Mouse (Mus musculus): ENCODE results near the gene Vps26b.

The Vps26b gene

GRCm38 (mm10) chr9:26993900-26994299 lies 36.0 kb downstream of the Vps26b start:
- DNase-seq (ENCODE audit: low read depth, low spot score) = no peak

- no peak for DNase-seq (ENCODE audit: low read depth, low spot score)
Observed at GRCm38 (mm10) chr9:26993118-26993517, 36.7 kb downstream of the Vps26b start.

DNA sequence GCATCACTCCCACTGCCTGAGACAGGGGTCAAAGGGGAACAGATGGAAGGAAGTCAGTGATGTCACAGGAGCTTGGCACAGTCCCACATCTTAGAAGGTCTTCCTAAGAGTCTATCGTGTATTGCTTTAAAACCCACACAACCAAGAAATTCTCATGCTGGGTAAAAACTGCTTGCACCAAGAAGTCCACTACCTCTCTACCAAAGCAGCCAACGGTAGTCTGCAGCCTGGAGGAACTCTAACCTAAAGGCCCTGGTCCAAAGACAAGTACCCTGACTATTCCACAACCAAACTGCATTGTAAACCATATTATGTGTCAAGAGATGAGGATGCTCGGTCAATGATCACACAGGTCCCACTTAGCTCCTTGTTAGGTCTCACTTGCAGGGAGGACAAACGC lies 39.7 kb downstream of the Vps26b start:
- DNase-seq (ENCODE audit: low read depth, low spot score) = no peak

GRCm38 (mm10) chr9:26985668-26986277 lies 44.1 kb downstream of the Vps26b start:
- DNase-seq (ENCODE audit: low read depth, low spot score) = no peak

- no peak for DNase-seq (ENCODE audit: low read depth, low spot score)
Observed at GRCm38 (mm10) chr9:26985090-26985613, 44.7 kb downstream of the Vps26b start.

DNA sequence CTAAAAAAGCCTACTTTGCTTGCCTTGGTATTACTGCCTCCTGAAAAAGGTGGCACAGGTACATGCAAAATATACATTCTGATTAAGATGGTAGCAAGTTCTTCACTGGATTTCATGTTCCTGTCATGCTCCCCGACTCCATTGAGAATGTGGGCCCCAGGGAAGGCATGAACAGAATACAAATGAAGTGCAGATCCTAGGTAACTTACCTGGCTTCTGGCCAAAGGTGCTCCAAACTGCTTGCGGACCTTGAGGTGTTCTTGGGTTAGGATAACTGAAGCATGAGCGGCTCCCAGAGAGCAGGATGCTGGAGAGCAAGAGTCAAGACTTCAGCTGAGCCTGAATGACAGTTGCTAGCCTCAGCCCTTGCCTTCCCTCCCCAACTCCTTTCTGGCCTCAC lies 51.1 kb downstream of the Vps26b start:
- DNase-seq (ENCODE audit: low read depth, low spot score) = no peak

DNA sequence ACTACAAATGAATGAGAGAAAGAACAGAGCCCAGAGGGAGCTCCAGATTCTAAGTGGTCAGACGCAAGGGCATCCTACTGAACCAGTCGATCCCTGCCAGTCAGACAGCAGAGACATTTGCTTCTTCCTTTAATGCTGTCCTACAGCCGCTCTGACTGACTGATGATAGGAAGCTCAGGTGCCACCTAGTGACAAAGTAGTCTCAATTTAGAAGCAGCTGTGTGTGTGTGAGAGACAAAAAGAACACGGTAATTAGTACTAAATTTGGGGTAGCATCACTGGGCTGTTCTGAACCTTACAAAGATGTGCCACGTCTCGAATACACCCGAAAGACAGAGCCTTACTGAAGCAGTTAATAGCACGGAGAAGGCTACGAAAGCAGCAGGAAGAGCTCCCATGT lies 52.1 kb downstream of the Vps26b start:
- no peak for DNase-seq (ENCODE audit: low read depth, low spot score)

Measured in forelimb bud, embryonic 11.5 days (tissue).